Mouse (Mus musculus): Measurements from ENCODE around the gene Adgrf1.

The Adgrf1 gene

DNA sequence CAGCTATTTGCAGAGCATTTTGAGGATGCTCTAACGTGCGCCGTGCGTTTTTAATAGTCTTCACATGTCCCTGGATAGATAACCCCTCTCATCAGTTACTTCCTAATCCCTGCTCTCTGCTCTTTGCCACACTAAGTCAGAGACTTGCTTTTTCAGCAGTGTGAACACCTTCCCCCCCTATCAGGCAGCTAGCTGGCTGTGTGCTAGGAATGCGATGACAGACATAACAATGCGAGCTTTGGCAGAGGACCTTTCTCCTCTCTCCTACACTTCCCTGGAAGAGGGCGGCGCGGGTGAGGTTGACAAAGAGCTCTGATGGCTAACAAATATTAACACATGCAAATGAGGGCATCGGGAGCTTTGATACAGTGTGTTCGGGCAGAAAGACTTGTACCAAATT, 92.2 kb downstream of the Adgrf1 start:
- DNase-seq (ENCODE audit: low spot score in 2 of 2), result no peak

DNA sequence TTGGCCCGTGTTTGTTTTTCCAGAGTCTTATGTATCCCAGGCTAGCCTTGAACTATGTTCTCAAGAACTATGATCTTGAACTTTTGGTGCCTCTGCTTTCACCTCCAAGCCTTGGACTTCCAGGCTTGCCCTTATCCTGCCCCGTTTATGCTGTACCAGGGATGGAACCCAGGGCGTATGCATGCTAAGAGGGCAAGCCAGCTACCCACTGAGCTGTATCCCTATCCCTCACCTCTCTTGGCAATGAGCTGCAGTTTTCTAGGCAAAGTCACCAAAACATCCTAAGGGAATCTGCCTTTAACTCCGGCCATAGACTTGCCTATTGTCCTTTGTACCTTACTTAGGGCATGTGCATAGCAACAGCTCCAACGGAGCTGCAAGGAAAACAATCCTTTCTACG, 92.8 kb downstream of the Adgrf1 start:
- DNase-seq (ENCODE audit: low spot score in 2 of 2), result no peak

DNA sequence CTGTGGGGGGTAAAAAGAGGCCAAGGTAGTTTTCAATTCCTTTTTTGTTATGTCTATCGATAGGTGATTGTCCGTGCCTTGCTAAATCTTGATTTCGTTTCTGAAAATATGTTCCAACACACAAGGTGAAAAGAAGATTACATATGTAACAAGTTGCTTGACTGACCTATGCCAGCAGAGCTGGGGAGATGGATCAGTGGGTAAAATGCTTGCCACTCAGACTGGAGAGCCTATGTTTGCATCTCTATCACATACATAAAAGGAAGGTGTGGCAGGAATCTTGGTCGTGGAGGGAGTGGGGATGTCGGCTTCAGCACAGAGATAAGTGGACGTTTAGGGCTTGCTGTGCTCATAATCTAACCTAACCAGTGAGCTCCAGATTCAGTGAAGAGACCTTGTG, 93.8 kb downstream of the Adgrf1 start:
- DNase-seq (ENCODE audit: low spot score in 2 of 2), result no peak

DNA sequence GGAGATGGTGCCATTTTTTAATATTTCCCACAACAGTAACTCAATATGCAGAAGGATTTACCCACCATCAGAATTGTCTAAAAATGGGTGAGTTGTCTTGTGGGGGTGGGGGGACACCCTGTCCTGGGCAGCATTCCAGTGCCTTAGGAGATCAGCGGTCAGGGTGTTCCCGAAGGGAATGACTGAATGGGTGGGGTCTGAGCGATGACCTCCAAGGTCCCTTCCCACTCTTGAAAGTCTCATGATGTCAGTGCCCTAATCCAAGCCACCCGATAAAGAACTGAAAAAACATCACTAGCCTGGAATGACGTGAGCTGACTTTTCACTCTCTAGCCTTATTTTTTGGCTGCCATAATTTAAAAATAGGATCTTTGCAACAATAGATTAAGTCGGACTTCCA, 95.2 kb downstream of the Adgrf1 start:
- DNase-seq (ENCODE audit: low spot score in 2 of 2), result no peak

DNA sequence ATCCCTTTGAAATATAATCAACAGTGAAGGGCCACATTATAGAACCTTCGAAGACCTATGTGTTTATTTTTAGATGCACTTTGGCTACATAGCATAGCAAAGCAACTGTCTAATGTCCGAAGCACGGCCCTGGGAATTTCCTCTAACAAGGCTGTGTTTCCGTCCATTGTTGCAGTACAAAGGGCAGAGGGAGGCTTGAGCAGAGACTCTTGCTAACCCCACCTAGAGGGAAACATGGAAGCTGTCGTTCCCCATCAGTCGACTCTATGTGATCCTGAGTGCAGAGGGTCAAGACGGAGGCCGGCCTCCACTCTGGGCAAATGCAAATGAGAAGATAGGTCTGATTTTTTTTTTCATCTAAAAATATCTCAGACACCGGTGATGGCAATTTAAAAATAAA, 96.4 kb downstream of the Adgrf1 start:
- DNase-seq (ENCODE audit: low spot score in 2 of 2), result no peak

DNA sequence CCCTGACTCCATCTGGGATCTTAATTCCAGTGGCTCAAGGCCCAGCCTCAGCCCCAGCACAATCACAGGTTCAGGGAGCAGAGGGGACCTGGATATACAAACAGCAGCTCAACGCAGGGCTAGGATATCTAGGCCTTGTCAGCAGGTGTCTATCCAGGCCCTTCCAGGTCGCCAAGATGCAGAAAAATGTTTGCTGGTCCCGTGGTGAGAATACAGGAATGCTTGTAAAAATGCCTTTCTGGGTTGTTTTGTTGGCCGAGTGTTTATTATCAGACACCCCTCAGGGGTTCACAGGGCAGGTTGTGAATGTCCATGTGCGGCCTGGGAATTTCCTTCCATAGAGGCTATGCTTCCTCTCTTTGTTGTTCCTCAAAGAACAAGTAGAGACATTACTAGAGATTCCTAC, 98.0 kb downstream of the Adgrf1 start:
- no peak for DNase-seq (ENCODE audit: low spot score in 2 of 2)

DNA sequence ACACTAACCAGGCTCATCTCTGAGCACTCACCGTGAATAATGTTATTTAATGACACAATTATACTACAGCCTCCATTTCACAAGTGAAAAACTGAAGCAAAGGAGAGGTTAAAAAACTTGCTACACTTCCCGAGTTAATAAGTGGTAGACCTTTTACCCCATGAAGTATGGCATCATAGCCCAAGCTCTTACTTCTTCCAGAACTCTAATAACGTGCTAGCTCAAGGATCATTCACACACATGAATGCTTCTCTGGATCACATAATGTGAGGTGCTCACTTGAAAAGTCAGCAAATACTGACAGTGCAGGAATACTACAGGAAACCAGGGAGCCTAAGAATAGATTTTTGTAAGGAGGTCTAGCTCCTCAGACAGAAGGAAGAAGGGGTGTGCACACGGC, 102.5 kb downstream of the Adgrf1 start:
- no peak for DNase-seq (ENCODE audit: low spot score in 2 of 2)

DNA sequence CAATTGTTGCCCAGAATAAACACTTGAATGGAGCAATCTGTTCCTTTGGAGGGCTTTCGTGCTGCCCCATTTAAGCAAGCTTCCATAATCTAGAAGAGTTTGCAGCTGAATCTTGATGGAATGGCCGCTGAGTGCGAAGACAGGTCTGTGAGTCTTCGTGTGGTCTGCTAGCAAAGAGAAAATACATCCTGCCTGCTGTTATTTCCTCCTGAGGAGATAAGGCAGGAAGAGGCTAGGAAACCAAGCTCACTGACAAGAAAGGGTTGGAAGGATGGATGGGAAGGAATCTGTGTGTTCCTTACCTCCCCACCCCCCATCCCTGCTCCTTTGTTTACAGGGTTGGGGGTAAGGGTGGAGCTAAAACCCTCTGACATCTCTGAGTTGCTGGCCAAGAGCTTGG, 103.9 kb downstream of the Adgrf1 start:
- no peak for DNase-seq (ENCODE audit: low spot score in 2 of 2)

All from right cerebral cortex, postnatal 36 days (tissue).